Mouse (Mus musculus): ENCODE measurements around the gene Srebf2.

GRCm38 (mm10) chr15:82135372-82135771, 11.6 kb upstream of the Srebf2 start:
- TF ChIP-seq CTCF (IDR thresholded peaks at IDR 0.05; ENCODE audit: extremely low read depth, insufficient read length, insufficient replicate concordance, low read depth, low read length), result no peak
- TF ChIP-seq POLR2A (IDR thresholded peaks at IDR 0.05; ENCODE audit: low read depth, low read length), result no peak
